Mouse (Mus musculus): ENCODE data around the gene Gli3. TPM values are rescaled to one million over a fixed set of nuclear protein-coding genes. Genes with fewer than 3 reads are reported as not detected.

The Gli3 gene
- polyA plus RNA-seq, 2 experiments = 0.21 to 0.44 TPM

DNA sequence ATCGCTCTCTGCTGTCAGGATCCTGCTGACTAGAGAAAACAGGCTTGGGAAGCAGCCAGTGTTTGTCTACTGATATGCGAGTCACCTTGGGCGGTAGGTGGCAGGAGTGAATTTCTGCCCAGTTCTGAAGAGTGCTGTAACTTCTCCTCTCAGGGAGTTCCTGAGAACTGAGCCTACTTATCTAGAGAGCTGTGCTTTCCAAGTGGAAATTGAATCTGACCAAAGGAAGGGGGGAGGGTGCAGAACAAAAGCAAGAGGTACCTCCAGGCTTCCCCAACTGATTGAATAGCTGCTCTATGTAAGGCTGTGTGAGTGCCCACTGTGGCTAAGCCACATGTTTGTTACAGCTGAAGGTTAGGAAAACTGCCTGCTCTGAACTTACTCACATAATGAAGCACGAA is 244.4 kb downstream of the Gli3 start:
- ATAC-seq (ENCODE audit: insufficient read depth) (no peak), DNase-seq (ENCODE audit: low read depth in 3 of 3, low spot score in 3 of 3) (no peak)
- H3K4me1 ChIP-seq (replicated peaks; ENCODE audit: control insufficient read depth in 2 of 2, insufficient read depth in 2 of 2, low read length in 1 of 2) = peaks cover 0 to 6% of the 10 kb centered on the region in 2 experiments; a peak in 2 of 4 replicates
- no peaks in the 10 kb centered on the region for H3K36me3 ChIP-seq (replicated peaks; ENCODE audit: control insufficient read depth, insufficient read depth, low read depth)
- WGBS (ENCODE audit: insufficient replicate concordance) = 42% methylated on average over 4 of the region's 4 CpGs
- TF ChIP-seq EP300 (IDR thresholded peaks at IDR 0.05; ENCODE audit: low read depth) (no peak), CTCF (IDR thresholded peaks at IDR 0.05; ENCODE audit: low read depth) (no peak)
- H3K27me3 ChIP-seq (ENCODE audit: control insufficient read depth, insufficient read depth, low read length) = no peaks in the 10 kb centered on the region
- H3K4me2 ChIP-seq (ENCODE audit: low read depth) = no peak overlapping the region
- H3K9me3 ChIP-seq (ENCODE audit: control insufficient read depth, low read length) = no peaks in the 10 kb centered on the region
- H3K4me3 ChIP-seq (ENCODE audit: insufficient read depth in 1 of 2, low read depth in 2 of 2, low read length in 2 of 2) = no peak overlapping the region
- H3K9ac ChIP-seq (replicated peaks) = no peak overlapping the region
- H3K27ac ChIP-seq = no peak overlapping the region

DNA sequence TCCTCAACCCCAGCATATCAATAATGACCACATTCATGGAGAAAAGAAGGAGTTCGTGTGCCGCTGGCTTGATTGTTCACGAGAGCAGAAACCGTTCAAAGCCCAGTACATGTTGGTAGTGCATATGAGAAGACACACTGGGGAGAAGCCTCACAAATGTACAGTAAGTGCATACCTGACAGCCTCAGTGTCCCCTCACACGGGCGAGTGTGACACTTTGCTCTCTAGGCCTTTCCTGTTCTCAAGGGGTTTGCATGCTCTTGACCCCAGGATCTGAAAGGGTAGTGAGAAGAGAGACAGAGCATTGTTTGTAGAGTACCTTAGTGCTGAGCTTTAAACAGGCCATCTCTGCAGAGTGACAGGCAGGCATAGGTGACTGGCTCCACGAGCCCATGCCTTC is 250.5 kb downstream of the Gli3 start:
- ATAC-seq (ENCODE audit: insufficient read depth) = no peak
- DNase-seq (ENCODE audit: low read depth in 3 of 3, low spot score in 3 of 3) = no peak

DNA sequence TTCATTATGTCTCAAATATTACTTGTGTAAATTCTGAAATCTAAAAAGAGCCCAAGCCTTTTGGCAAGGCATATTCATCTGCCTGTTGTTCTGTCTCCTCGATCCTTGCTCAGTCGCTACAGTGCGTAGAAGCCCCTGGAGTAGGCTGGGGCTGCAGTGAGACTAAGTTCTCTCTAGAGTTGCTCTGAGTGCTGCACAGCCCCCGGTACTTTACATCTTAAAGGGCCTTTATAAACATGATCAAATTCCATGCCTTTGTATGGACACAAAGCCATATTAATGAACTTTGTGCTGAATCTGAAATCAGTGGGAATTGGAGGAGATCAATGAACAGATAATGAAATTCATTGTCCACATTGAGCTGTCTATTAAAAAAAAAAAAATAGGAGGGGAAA is 251.3 kb downstream of the Gli3 start:
- H3K36me3 ChIP-seq (replicated peaks; ENCODE audit: control insufficient read depth, insufficient read depth, low read depth) = no peaks in the 10 kb centered on the region
- H3K27ac ChIP-seq = no peak overlapping the region
- no peak overlapping the region for H3K9ac ChIP-seq (replicated peaks)
- DNase-seq (ENCODE audit: low read depth in 3 of 3, low spot score in 3 of 3) = no peak
- H3K4me2 ChIP-seq (ENCODE audit: low read depth) = no peak overlapping the region
- no peaks in the 10 kb centered on the region for H3K4me1 ChIP-seq (replicated peaks; ENCODE audit: control insufficient read depth in 2 of 2, insufficient read depth in 2 of 2, low read length in 1 of 2)
- TF ChIP-seq CTCF (IDR thresholded peaks at IDR 0.05; ENCODE audit: low read depth) (no peak), EP300 (IDR thresholded peaks at IDR 0.05; ENCODE audit: low read depth) (no peak)
- H3K27me3 ChIP-seq (ENCODE audit: control insufficient read depth, insufficient read depth, low read length) = no peaks in the 10 kb centered on the region
- WGBS (ENCODE audit: insufficient replicate concordance) = 78% methylated on average over 4 of the region's 4 CpGs
- H3K9me3 ChIP-seq (ENCODE audit: control insufficient read depth, low read length) = no peaks in the 10 kb centered on the region
- no peak for ATAC-seq (ENCODE audit: insufficient read depth)
- H3K4me3 ChIP-seq (ENCODE audit: insufficient read depth in 1 of 2, low read depth in 2 of 2, low read length in 2 of 2) = no peak overlapping the region

More for the DNA sequence above, 250.5 kb downstream of the Gli3 start:
- no peaks in the 10 kb centered on the region for H3K27me3 ChIP-seq (ENCODE audit: control insufficient read depth, insufficient read depth, low read length)
- no peaks in the 10 kb centered on the region for H3K4me1 ChIP-seq (replicated peaks; ENCODE audit: control insufficient read depth in 2 of 2, insufficient read depth in 2 of 2, low read length in 1 of 2)
- H3K9me3 ChIP-seq (ENCODE audit: control insufficient read depth, low read length) = no peaks in the 10 kb centered on the region
- TF ChIP-seq CTCF (IDR thresholded peaks at IDR 0.05; ENCODE audit: low read depth) (no peak), EP300 (IDR thresholded peaks at IDR 0.05; ENCODE audit: low read depth) (no peak)
- H3K36me3 ChIP-seq (replicated peaks; ENCODE audit: control insufficient read depth, insufficient read depth, low read depth) = no peaks in the 10 kb centered on the region
- no peak overlapping the region for H3K4me2 ChIP-seq (ENCODE audit: low read depth)
- no peak overlapping the region for H3K9ac ChIP-seq (replicated peaks)
- 65% methylated on average over 7 of the region's 7 CpGs for WGBS (ENCODE audit: insufficient replicate concordance)
- no peak overlapping the region for H3K27ac ChIP-seq
- H3K4me3 ChIP-seq (ENCODE audit: insufficient read depth in 1 of 2, low read depth in 2 of 2, low read length in 2 of 2) = no peak overlapping the region

DNA sequence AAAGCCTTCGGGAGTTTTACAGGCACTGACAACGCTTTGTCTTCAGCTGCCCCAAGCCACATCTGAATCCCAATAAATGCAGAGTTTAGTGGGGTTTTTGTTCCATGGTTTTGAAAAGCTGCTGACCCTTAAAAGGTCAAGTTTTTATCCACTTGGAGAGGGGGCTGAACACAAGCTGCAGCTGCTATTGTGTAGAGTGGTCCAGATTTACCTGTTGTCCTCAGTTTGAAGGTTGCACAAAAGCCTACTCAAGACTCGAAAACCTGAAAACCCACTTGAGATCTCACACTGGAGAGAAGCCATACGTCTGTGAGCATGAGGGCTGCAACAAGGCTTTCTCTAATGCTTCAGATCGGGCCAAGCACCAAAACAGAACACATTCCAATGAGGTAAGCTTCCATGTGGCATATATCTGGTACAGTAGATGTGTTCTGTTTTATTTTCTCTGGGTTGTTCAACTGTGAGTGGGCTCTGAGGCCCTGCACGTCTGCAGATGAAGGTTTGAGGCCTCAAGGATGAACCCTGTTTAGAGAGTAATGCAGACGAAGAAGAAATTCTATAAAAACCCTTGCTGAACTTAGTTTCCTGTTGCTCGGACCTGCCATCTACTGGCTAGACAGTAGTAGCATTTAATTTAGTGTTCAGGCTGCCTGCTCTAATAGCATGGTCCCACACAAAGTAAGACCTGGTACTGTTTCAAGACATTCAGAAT is 251.8 kb downstream of the Gli3 start:
- H3K9me3 ChIP-seq (ENCODE audit: control insufficient read depth, low read length) = no peaks in the 10 kb centered on the region
- H3K27ac ChIP-seq = no peak overlapping the region
- no peak for TF ChIP-seq EP300 (IDR thresholded peaks at IDR 0.05; ENCODE audit: low read depth)
- peak; percentile 42 for TF ChIP-seq CTCF (IDR thresholded peaks at IDR 0.05; ENCODE audit: low read depth)
- H3K4me2 ChIP-seq (ENCODE audit: low read depth) = no peak overlapping the region
- H3K4me1 ChIP-seq (replicated peaks; ENCODE audit: control insufficient read depth in 2 of 2, insufficient read depth in 2 of 2, low read length in 1 of 2) = no peaks in the 10 kb centered on the region
- H3K36me3 ChIP-seq (replicated peaks; ENCODE audit: control insufficient read depth, insufficient read depth, low read depth) = no peaks in the 10 kb centered on the region
- ATAC-seq (ENCODE audit: insufficient read depth) = no peak
- 50% methylated on average over 8 of the region's 8 CpGs for WGBS (ENCODE audit: insufficient replicate concordance)
- no peak for DNase-seq (ENCODE audit: low read depth in 3 of 3, low spot score in 3 of 3)
- H3K4me3 ChIP-seq (ENCODE audit: insufficient read depth in 1 of 2, low read depth in 2 of 2, low read length in 2 of 2) = no peak overlapping the region
- no peaks in the 10 kb centered on the region for H3K27me3 ChIP-seq (ENCODE audit: control insufficient read depth, insufficient read depth, low read length)
- H3K9ac ChIP-seq (replicated peaks) = no peak overlapping the region

DNA sequence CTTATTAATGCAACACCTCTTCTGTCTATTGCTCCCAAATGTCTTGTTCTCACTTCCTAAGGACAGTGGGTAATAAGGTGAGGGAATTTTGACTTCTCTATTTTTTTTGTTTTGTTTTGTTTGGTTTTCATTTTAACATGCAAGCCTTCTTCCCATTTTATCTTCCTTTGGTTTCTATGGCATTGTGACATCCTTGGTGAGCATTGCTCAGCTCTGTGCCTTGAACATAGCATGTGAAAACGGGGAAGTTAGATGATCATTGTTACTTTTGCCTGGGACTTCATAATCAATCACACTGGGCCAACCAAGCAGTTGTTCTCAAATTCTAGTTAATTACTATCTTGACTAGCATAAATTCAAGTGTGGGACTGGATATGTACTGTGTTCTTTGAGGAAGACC is 258.4 kb downstream of the Gli3 start:
- no peaks in the 10 kb centered on the region for H3K9me3 ChIP-seq (ENCODE audit: control insufficient read depth, low read length)
- H3K4me2 ChIP-seq (ENCODE audit: low read depth) = no peak overlapping the region
- no peak overlapping the region for H3K4me3 ChIP-seq (ENCODE audit: insufficient read depth in 1 of 2, low read depth in 2 of 2, low read length in 2 of 2)
- TF ChIP-seq CTCF (IDR thresholded peaks at IDR 0.05; ENCODE audit: low read depth) (no peak), EP300 (IDR thresholded peaks at IDR 0.05; ENCODE audit: low read depth) (no peak)
- H3K4me1 ChIP-seq (replicated peaks; ENCODE audit: control insufficient read depth in 2 of 2, insufficient read depth in 2 of 2, low read length in 1 of 2) = no peaks in the 10 kb centered on the region
- H3K27me3 ChIP-seq (ENCODE audit: control insufficient read depth, insufficient read depth, low read length) = no peaks in the 10 kb centered on the region
- H3K36me3 ChIP-seq (replicated peaks; ENCODE audit: control insufficient read depth, insufficient read depth, low read depth) = no peaks in the 10 kb centered on the region
- 41% methylated on average over 1 of the region's 1 CpGs for WGBS (ENCODE audit: insufficient replicate concordance)
- no peak for DNase-seq (ENCODE audit: low read depth in 3 of 3, low spot score in 3 of 3)
- no peak overlapping the region for H3K9ac ChIP-seq (replicated peaks)
- H3K27ac ChIP-seq = no peak overlapping the region
- ATAC-seq (ENCODE audit: insufficient read depth) = no peak

Data from liver, embryonic 14.5 days (tissue).